30 mouse cellular contexts compared by ENCODE assay signal in the genomic region with DNA sequence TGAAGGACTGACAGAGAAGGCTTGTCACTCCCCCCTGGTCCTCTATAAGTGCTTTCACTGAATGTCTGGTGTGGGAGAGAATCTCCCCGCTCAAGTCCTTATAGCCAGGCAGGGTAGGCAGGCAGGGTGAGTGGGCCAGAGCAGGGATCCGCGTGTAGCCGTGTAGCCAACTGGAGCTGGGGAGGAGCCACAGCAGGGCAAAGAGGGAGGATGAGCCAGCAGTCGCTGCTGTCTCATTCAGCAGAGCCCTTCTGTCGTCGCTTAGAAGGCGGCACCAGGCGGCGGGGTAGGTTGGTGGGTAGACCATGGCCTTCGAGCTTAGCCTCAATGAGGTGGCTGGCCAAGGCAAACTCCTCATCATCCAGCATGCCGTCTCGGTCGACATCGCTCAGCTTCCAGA. TPM values are rescaled to one million over a fixed set of nuclear protein-coding genes. Genes with fewer than 3 reads are reported as not detected.
DNase-seq lines count a peak whose midpoint lies in the region; ATAC-seq and TF ChIP-seq lines count a peak whose summit lies in the region.
"Had no signal": no experiment of that assay in that cellular context is flagged by ENCODE, and none has a peak within 500 bp of the region (broad histone marks: within the 10 kb centered on the region; RNA-seq: fewer than 3 reads in every experiment).

No protein-coding gene starts in this region.

- TF ChIP-seq POLR2A in bone marrow, adult 2 months (IDR thresholded peaks at IDR 0.05; ENCODE audit: borderline replicate concordance, control insufficient read depth, low read depth, low read length) = peak; percentile 29; the same call in 1 of the 2 replicates
- no peak for TF ChIP-seq POLR2A in myocyte (IDR thresholded peaks at IDR 0.05; ENCODE audit: insufficient read length, low read depth)

- TF ChIP-seq CTCF in gastrocnemius, adult 2 months (IDR thresholded peaks at IDR 0.05) = no peak
- TF ChIP-seq CTCF in bone marrow, adult 2 months (IDR thresholded peaks at IDR 0.05; ENCODE audit: control insufficient read depth, insufficient read depth, low read length) = no peak

- no peak overlapping the region for H3ac ChIP-seq in myocyte (ENCODE audit: control insufficient read depth, insufficient read length)

- no peak overlapping the region for H3K4me2 ChIP-seq in limb, embryonic 15.5 days
- H3K4me2 ChIP-seq in myocyte (ENCODE audit: low read depth) = peak overlapping the region; percentile 75
- H3K4me2 ChIP-seq: embryonic facial prominence, embryonic 13.5 days; forebrain, embryonic 13.5 days; heart, embryonic 12.5 days; heart, embryonic 15.5 days; hindbrain, embryonic 14.5 days had no signal

- intact Hi-C loops in gastrocnemius, adult 2 months (cut with DNase I) = no loop called here
- intact Hi-C loops in gastrocnemius, postnatal 14 days (cut with DNase I; ENCODE audit: low total_unique reads) = no loop called here

- WGBS in limb, embryonic 15.5 days = 85% methylated on average over 15 of the region's 15 CpGs
- WGBS in limb, embryonic 10.5 days = 84% methylated on average over 15 of the region's 15 CpGs
- 87% methylated on average over 15 of the region's 15 CpGs for WGBS in bone marrow, adult 2 months

- peaks cover 55% of the 10 kb centered on the region for H3K36me3 ChIP-seq in limb, embryonic 15.5 days
- H3K36me3 ChIP-seq in limb, embryonic 10.5 days = 0 out of 2 replicates have a peak, but pooled peaks cover under 1% of the 10 kb centered on the region
- peaks cover 33% of the 10 kb centered on the region for H3K36me3 ChIP-seq in myocyte (ENCODE audit: control insufficient read depth, insufficient read depth)

- no peaks in the 10 kb centered on the region; the same call in 1 of the 2 replicates for H3K27me3 ChIP-seq in limb, embryonic 15.5 days
- H3K27me3 ChIP-seq in limb, embryonic 10.5 days (ENCODE audit: low read depth, poor library complexity, severe bottlenecking) = peaks cover 5% of the 10 kb centered on the region; the same call in 1 of the 2 replicates
- H3K27me3 ChIP-seq in myocyte (ENCODE audit: control insufficient read depth, insufficient read depth, insufficient read length) = no peaks in the 10 kb centered on the region
- H3K27me3 ChIP-seq: embryonic facial prominence, embryonic 13.5 days; forebrain, embryonic 13.5 days; heart, embryonic 12.5 days; heart, embryonic 15.5 days; Patski had no signal

- H3K27ac ChIP-seq in gastrocnemius, adult 2 months = peak overlapping the region; percentile 100
- H3K27ac ChIP-seq in limb, embryonic 15.5 days = no peak overlapping the region
- H3K27ac ChIP-seq in limb, embryonic 10.5 days = no peak overlapping the region
- no peak overlapping the region for H3K27ac ChIP-seq in bone marrow, adult 2 months (ENCODE audit: control insufficient read depth, insufficient read depth, low read depth, low read length, poor library complexity)
- H3K27ac ChIP-seq: embryonic facial prominence, embryonic 10.5 days; embryonic facial prominence, embryonic 13.5 days; forebrain, embryonic 10.5 days; forebrain, embryonic 13.5 days; hindbrain, embryonic 14.5 days; hindbrain, postnatal 0 days had no signal

- H3K9me3 ChIP-seq in limb, embryonic 15.5 days = no peaks in the 10 kb centered on the region
- H3K9me3 ChIP-seq in limb, embryonic 10.5 days (replicated peaks) = no peaks in the 10 kb centered on the region
- H3K9me3 ChIP-seq: embryonic facial prominence, embryonic 13.5 days; forebrain, embryonic 10.5 days; forebrain, embryonic 13.5 days; heart, embryonic 15.5 days had no signal

- peak overlapping the region; percentile 17; the same call in 1 of the 2 replicates for H3K4me3 ChIP-seq in gastrocnemius, adult 2 months
- H3K4me3 ChIP-seq in limb, embryonic 15.5 days = no peak overlapping the region
- H3K4me3 ChIP-seq in limb, embryonic 10.5 days = no peak overlapping the region
- H3K4me3 ChIP-seq in bone marrow, adult 2 months (replicated peaks; ENCODE audit: control insufficient read depth, low read depth, low read length) = no peak overlapping the region
- H3K4me3 ChIP-seq in myocyte = no peak overlapping the region
- H3K4me3 ChIP-seq: embryonic facial prominence, embryonic 10.5 days; embryonic facial prominence, embryonic 13.5 days; forebrain, embryonic 10.5 days; forebrain, embryonic 13.5 days; heart, embryonic 12.5 days; heart, embryonic 15.5 days had no signal

- 0 out of 2 replicates have a peak overlapping the region, but pooled peaks have one; percentile 4 for H3K9ac ChIP-seq in limb, embryonic 15.5 days
- H3K9ac ChIP-seq: embryonic facial prominence, embryonic 13.5 days; forebrain, embryonic 13.5 days; heart, embryonic 12.5 days; heart, embryonic 15.5 days; hindbrain, embryonic 14.5 days had no signal

- H3K79me2 ChIP-seq in myocyte (ENCODE audit: control insufficient read depth, insufficient read depth) = peaks cover 6% of the 10 kb centered on the region

- no peak for DNase-seq in gastrocnemius, adult 2 months
- DNase-seq in gastrocnemius, postnatal 14 days = no peak
- DNase-seq in limb, embryonic 10.5 days (ENCODE audit: low spot score) = no peak
- no peak for DNase-seq in urinary bladder, postnatal 14 days (ENCODE audit: low spot score)
- no peak for DNase-seq in layer of hippocampus, adult 18-20 months (ENCODE audit: low spot score in 2 of 2)
- DNase-seq: adrenal gland, adult 2 months; adrenal gland, postnatal 14 days; B cell, adult 2 months; cerebellum, adult 2 months; cerebellum, postnatal 10 days; cerebellum, postnatal 36 days; embryo, embryonic 11 days; gastrocnemius, postnatal 25 days; heart, postnatal 10 days; heart, postnatal 4 days; kidney, adult 18-20 months had no signal

- H3K4me1 ChIP-seq in limb, embryonic 15.5 days = peaks cover 32% of the 10 kb centered on the region
- peaks cover 18% of the 10 kb centered on the region for H3K4me1 ChIP-seq in limb, embryonic 10.5 days
- peaks cover 4% of the 10 kb centered on the region for H3K4me1 ChIP-seq in bone marrow, adult 2 months (ENCODE audit: control insufficient read depth, insufficient read depth, low read length)

- no peak for ATAC-seq in limb, embryonic 15.5 days (ENCODE audit: insufficient number of reproducible peaks, low FRiP score, low TSS enrichment, low read depth)
- ATAC-seq: forebrain, embryonic 13.5 days; forebrain, embryonic 16.5 days; hindbrain, postnatal 0 days; intestine, embryonic 16.5 days; Patski had no signal

TF ChIP-seq in myocyte, 11 proteins besides CTCF, POLR2A, EP300 and RAD21:
- TF ChIP-seq USF1 (IDR thresholded peaks at IDR 0.05; ENCODE audit: low read depth) (no peak), POLR2AphosphoS2 (IDR thresholded peaks at IDR 0.05; ENCODE audit: insufficient read length, low read depth) (no peak), MYOD1 (IDR thresholded peaks at IDR 0.05; ENCODE audit: control insufficient read depth in 1 of 3, insufficient read length in 2 of 3, low read depth in 2 of 3) (no peak), SRF (IDR thresholded peaks at IDR 0.05; ENCODE audit: control insufficient read depth, insufficient read length, low read depth) (no peak), E2F4 (IDR thresholded peaks at IDR 0.05; ENCODE audit: insufficient read depth) (no peak), REST (IDR thresholded peaks at IDR 0.05; ENCODE audit: insufficient read depth, insufficient read length) (no peak)
TF ChIP-seq in myocyte: peak in this region for 0.

RNA-seq across cellular contexts. Expression of gene Nop53, which starts 4.1 kb away (rescaled TPM):
- total RNA-seq in gastrocnemius, adult 2 months (2021) = 10 to 100 TPM; 85.7 to 97.4 TPM
- 100 to 1,000 TPM; 121 to 127 TPM for total RNA-seq in gastrocnemius, postnatal 14 days (2021)
- polyA plus RNA-seq in limb, embryonic 15.5 days (2015; fragmentation: Nextera tagmentation; extraction: Ambion mirVana) = 196 and 208 TPM in 2 replicates
- polyA plus RNA-seq in limb, embryonic 10.5 days (2016; fragmentation: Nextera tagmentation; extraction: Ambion mirVana) = 173 and 203 TPM in 2 replicates
- 96.9 and 171 TPM in 2 replicates for polyA plus RNA-seq in bone marrow, adult 2 months (2011; ENCODE audit: insufficient read depth, insufficient read length, low replicate concordance, missing spikeins)
- 270 TPM for polyA plus RNA-seq in myocyte (2012; fragmentation: generic; extraction: Trizol)
- 100 to 1,000 TPM; 143 to 144 TPM for total RNA-seq in layer of hippocampus, adult 18-20 months (2021)

RNA-seq across cellular contexts. Expression of gene Ehd2, which starts 17.4 kb away (rescaled TPM):
- 10 to 100 TPM; 31.4 to 38.7 TPM for total RNA-seq in gastrocnemius, adult 2 months (2021)
- total RNA-seq in gastrocnemius, postnatal 14 days (2021) = 100 to 1,000 TPM in 1 of 2 experiments, 10 to 100 TPM in 1; 91.3 to 101 TPM
- polyA plus RNA-seq in limb, embryonic 15.5 days (2015; fragmentation: Nextera tagmentation; extraction: Ambion mirVana) = 62.8 and 71.1 TPM in 2 replicates
- 10.1 and 10.4 TPM in 2 replicates for polyA plus RNA-seq in limb, embryonic 10.5 days (2016; fragmentation: Nextera tagmentation; extraction: Ambion mirVana)
- 4.9 and 7.8 TPM in 2 replicates for polyA plus RNA-seq in bone marrow, adult 2 months (2011; ENCODE audit: insufficient read depth, insufficient read length, low replicate concordance, missing spikeins)
- 104 TPM for polyA plus RNA-seq in myocyte (2012; fragmentation: generic; extraction: Trizol)
- 1 to 10 TPM; 5.6 to 6.1 TPM for total RNA-seq in layer of hippocampus, adult 18-20 months (2021)

RNA-seq across cellular contexts. Expression of gene Selenow, which starts 27.8 kb away (rescaled TPM):
- total RNA-seq in gastrocnemius, adult 2 months (2021) = 1,000 to 10,000 TPM; 1,391 to 1,893 TPM
- 100 to 1,000 TPM; 759 to 773 TPM for total RNA-seq in gastrocnemius, postnatal 14 days (2021)
- polyA plus RNA-seq in limb, embryonic 15.5 days (2015; fragmentation: Nextera tagmentation; extraction: Ambion mirVana) = 871 and 889 TPM in 2 replicates
- 654 and 733 TPM in 2 replicates for polyA plus RNA-seq in limb, embryonic 10.5 days (2016; fragmentation: Nextera tagmentation; extraction: Ambion mirVana)
- 159 and 175 TPM in 2 replicates for polyA plus RNA-seq in bone marrow, adult 2 months (2011; ENCODE audit: insufficient read depth, insufficient read length, low replicate concordance, missing spikeins)
- 507 TPM for polyA plus RNA-seq in myocyte (2012; fragmentation: generic; extraction: Trizol)
- 1,000 to 10,000 TPM; 1,389 to 1,431 TPM for total RNA-seq in layer of hippocampus, adult 18-20 months (2021)
